Mouse (Mus musculus) neural tube, embryonic 14.5 days (tissue): Measurements from ENCODE around the gene Wdr93. TPM values are rescaled to one million over a fixed set of nuclear protein-coding genes. Genes with fewer than 3 reads are reported as not detected.

Experiments
- ATAC-seq: fragments of 200-750 bp; cut with Nextera tagmentation; 2 replicates; pipeline ENCODE4 v1.8.0; 2017; ENCODE audit warnings: low read depth, mild to moderate bottlenecking, moderate TSS enrichment, moderate library complexity
- H3K27ac ChIP-seq: fragments of 300-500 bp; sonication (generic); 2 replicates; pipeline ENCODE4 v1.5.1; 2014; ENCODE audit warnings: low read depth, mild to moderate bottlenecking, control low read depth, low read length, moderate library complexity, mixed read lengths
- H3K27me3 ChIP-seq: fragments of 300-500 bp; sonication (generic); 2 replicates; pipeline ENCODE4 v1.6.1; 2014; ENCODE audit warnings: low read length; ENCODE audit not compliant: control insufficient read depth, insufficient read depth
- H3K36me3 ChIP-seq: fragments of 300-500 bp; sonication (generic); 2 replicates; pipeline ENCODE4 v1.6.1; 2014; ENCODE audit warnings: low read length, mixed read lengths; ENCODE audit not compliant: control insufficient read depth, insufficient read depth
- H3K4me1 ChIP-seq: fragments of 300-500 bp; sonication (generic); 2 replicates; pipeline ENCODE4 v1.6.1; 2014; ENCODE audit warnings: low read length; ENCODE audit not compliant: control insufficient read depth, insufficient read depth
- H3K4me2 ChIP-seq: fragments of 300-500 bp; sonication (generic); 2 replicates; pipeline ENCODE4 v1.6.1; 2014; ENCODE audit warnings: mild to moderate bottlenecking, low read depth, low read length, control low read depth
- H3K4me3 ChIP-seq: fragments of 300-500 bp; sonication (generic); 2 replicates; pipeline ENCODE4 v1.5.1; 2014; ENCODE audit warnings: low read depth, low read length, control low read depth, mixed read lengths
- H3K9ac ChIP-seq: fragments of 300-500 bp; sonication (generic); replicated peaks from 2 replicates; pipeline ENCODE4 v1.6.1; 2014; ENCODE audit warnings: low read depth, mild to moderate bottlenecking, control low read depth, low read length, mixed read lengths
- H3K9me3 ChIP-seq: fragments of 300-500 bp; sonication (generic); 2 replicates; pipeline ENCODE4 v1.6.1; 2016; ENCODE audit warnings: low read length; ENCODE audit not compliant: control insufficient read depth
- WGBS: fragments of 180-500 bp; shearing (Covaris S2); extraction: QIAGEN DNeasy Blood & Tissue Kit; methylation state at CpG from one replicate; pipeline ENCODE4 v1.1.7; 2014; 5-methylcytosine and 5-hydroxymethylcytosine counted together
- polyA plus RNA-seq: library from polyadenylated mRNA; unstranded; fragments of >200 nt; fragmentation: Nextera tagmentation; extraction: Ambion mirVana; gene quantifications from 2 replicates; pipeline ENCODE4 v1.2.1, GENCODE M21; 2014

Wdr93 gene
- polyA plus RNA-seq, 1 experiment from 2014 or later = 0.08 TPM

- no peak for ATAC-seq
Measured at GRCm38 (mm10) chr7:79727091-79727490, 15.9 kb upstream of the Wdr93 start.

GRCm38 (mm10) chr7:79728219-79728618 lies 14.7 kb upstream of the Wdr93 start:
- Histone ChIP-seq H3K27ac (no peak overlapping the region), H3K4me1 (no peaks in the 10 kb centered on the region), H3K4me2 (no peak overlapping the region), H3K9me3 (no peaks in the 10 kb centered on the region), H3K9ac (no peak overlapping the region), H3K4me3 (no peak overlapping the region), H3K27me3 (no peaks in the 10 kb centered on the region), H3K36me3 (no peaks in the 10 kb centered on the region)
- WGBS = 29% methylated on average over 6 of the region's 6 CpGs
- ATAC-seq = no peak

More at GRCm38 (mm10) chr7:79727091-79727490, 15.9 kb upstream of the Wdr93 start:
- Histone ChIP-seq H3K27ac (no peak overlapping the region), H3K9ac (no peak overlapping the region), H3K4me2 (no peak overlapping the region), H3K4me1 (no peaks in the 10 kb centered on the region), H3K27me3 (0 out of 2 replicates have a peak, but pooled peaks cover 3% of the 10 kb centered on the region), H3K4me3 (no peak overlapping the region), H3K36me3 (no peaks in the 10 kb centered on the region), H3K9me3 (no peaks in the 10 kb centered on the region)
- 22% methylated on average over 2 of the region's 2 CpGs for WGBS

DNA sequence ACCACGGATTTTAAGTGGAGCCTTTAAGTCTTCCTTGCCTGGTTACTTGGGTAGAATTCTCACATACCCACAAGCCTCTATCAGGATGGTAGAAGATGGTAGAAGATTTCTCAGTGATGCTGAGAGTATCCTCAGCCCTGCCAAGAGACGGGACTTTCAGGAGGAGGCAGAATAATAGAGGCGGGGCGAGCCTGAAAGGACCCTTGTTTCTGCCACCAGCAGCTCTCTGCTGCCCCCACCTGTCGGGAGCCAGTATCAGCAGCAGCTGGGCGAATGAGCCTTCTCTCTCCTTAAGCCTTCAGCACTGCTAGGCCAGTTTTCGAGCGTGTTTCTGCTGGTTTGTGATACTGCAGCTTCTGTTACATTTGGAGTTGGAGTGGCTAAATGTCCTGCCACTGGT lies 13.8 kb upstream of the Wdr93 start:
- Histone ChIP-seq H3K4me2 (no peak overlapping the region), H3K9me3 (no peaks in the 10 kb centered on the region), H3K4me1 (no peaks in the 10 kb centered on the region), H3K4me3 (no peak overlapping the region), H3K36me3 (no peaks in the 10 kb centered on the region), H3K27me3 (no peaks in the 10 kb centered on the region), H3K9ac (no peak overlapping the region), H3K27ac (no peak overlapping the region)
- ATAC-seq = 0 out of 2 replicates have a peak, but pooled peaks have one; percentile 22
- 11% methylated on average over 8 of the region's 8 CpGs for WGBS

GRCm38 (mm10) chr7:79729743-79730370 lies 13.1 kb upstream of the Wdr93 start:
- no peaks in the 10 kb centered on the region for H3K9me3 ChIP-seq
- no peak overlapping the region for H3K4me3 ChIP-seq
- no peak for ATAC-seq

DNA sequence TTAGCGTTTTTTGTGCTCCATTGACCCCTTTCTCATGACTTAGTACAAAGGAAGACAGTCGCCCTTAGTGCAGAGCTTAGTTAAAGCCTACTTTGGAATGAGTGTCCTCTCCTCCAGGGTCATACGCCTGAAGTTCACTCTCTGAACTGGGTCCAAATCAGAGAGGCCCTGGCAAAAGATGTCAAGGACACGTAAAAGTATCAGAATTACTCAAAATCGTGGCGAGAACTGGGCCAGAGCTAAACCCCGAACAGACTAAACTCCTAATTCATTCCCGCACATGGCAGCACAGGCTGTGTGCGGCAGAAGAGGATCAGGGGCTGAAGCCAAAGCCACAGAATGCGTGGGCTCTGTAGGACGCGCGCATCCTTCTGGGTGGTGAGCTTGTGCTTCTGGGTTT lies 11.5 kb upstream of the Wdr93 start:
- Histone ChIP-seq H3K36me3 (no peaks in the 10 kb centered on the region), H3K27me3 (no peaks in the 10 kb centered on the region), H3K4me2 (no peak overlapping the region), H3K9ac (no peak overlapping the region), H3K4me3 (no peak overlapping the region), H3K9me3 (no peaks in the 10 kb centered on the region), H3K4me1 (no peaks in the 10 kb centered on the region), H3K27ac (no peak overlapping the region)
- WGBS = 81% methylated on average over 13 of the region's 13 CpGs
- no peak for ATAC-seq

More at GRCm38 (mm10) chr7:79729743-79730370, 13.1 kb upstream of the Wdr93 start:
- no peak overlapping the region for H3K4me2 ChIP-seq
- H3K9ac ChIP-seq = no peak overlapping the region
- no peak overlapping the region for H3K27ac ChIP-seq
- no peaks in the 10 kb centered on the region for H3K36me3 ChIP-seq
- no peaks in the 10 kb centered on the region for H3K27me3 ChIP-seq
- 73% methylated on average over 11 of the region's 11 CpGs for WGBS
- H3K4me1 ChIP-seq = no peaks in the 10 kb centered on the region

GRCm38 (mm10) chr7:79732622-79733021 lies 10.3 kb upstream of the Wdr93 start, which contains the start of gene Plin1:
Gene Plin1, minus strand, starts transcription at chr7:79732903.
- no peaks in the 10 kb centered on the region for H3K9me3 ChIP-seq
- no peak within 1 kb of the TSS for H3K4me3 ChIP-seq
- no peaks in the 10 kb centered on the region for H3K36me3 ChIP-seq
- no peak within 1 kb of the TSS for H3K9ac ChIP-seq
- H3K27ac ChIP-seq = no peak within 1 kb of the TSS
- H3K27me3 ChIP-seq = no peaks in the 10 kb centered on the region
- no peaks in the 10 kb centered on the region for H3K4me1 ChIP-seq
- H3K4me2 ChIP-seq = no peak within 1 kb of the TSS
- 59% methylated on average over 4 of the region's 4 CpGs for WGBS
- no peak for ATAC-seq

GRCm38 (mm10) chr7:79734563-79734962 lies 8.4 kb upstream of the Wdr93 start:
- ATAC-seq = no peak
- WGBS = 84% methylated on average over 8 of the region's 8 CpGs
- Histone ChIP-seq H3K9ac (no peak overlapping the region), H3K9me3 (no peaks in the 10 kb centered on the region), H3K4me3 (no peak overlapping the region), H3K4me2 (no peak overlapping the region), H3K27me3 (no peaks in the 10 kb centered on the region), H3K27ac (no peak overlapping the region), H3K4me1 (no peaks in the 10 kb centered on the region), H3K36me3 (no peaks in the 10 kb centered on the region)

GRCm38 (mm10) chr7:79736511-79736910 lies 6.5 kb upstream of the Wdr93 start:
- Histone ChIP-seq H3K4me2 (no peak overlapping the region), H3K36me3 (no peaks in the 10 kb centered on the region), H3K27ac (no peak overlapping the region), H3K9me3 (no peaks in the 10 kb centered on the region), H3K4me1 (no peaks in the 10 kb centered on the region), H3K4me3 (no peak overlapping the region), H3K27me3 (no peaks in the 10 kb centered on the region), H3K9ac (no peak overlapping the region)
- 94% methylated on average over 14 of the region's 14 CpGs for WGBS
- ATAC-seq = no peak

DNA sequence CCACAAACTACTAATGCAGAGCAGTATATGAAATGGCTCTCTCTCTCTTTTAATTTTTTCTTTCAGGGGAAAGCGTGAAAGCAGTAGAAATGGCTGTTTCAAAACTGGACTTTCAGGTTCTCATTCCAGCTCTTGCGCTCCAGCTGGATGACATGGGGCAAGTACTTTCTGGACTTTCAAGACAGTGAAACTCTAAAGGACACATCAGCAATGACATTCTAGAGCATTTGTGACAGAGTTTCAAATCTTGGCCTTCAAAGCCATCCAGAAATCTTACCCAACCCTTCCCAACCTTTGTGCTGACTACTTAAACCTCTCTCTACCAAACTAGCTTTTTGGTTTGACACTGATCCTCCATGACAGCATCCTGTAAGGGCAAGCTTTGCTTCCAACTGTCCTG lies 4.0 kb upstream of the Wdr93 start:
- H3K4me2 ChIP-seq = no peak overlapping the region
- no peak for ATAC-seq
- no peak overlapping the region for H3K9ac ChIP-seq
- H3K4me3 ChIP-seq = no peak overlapping the region
- 97% methylated on average over 2 of the region's 2 CpGs for WGBS
- no peaks in the 10 kb centered on the region for H3K27me3 ChIP-seq
- H3K27ac ChIP-seq = no peak overlapping the region
- peaks cover 6% of the 10 kb centered on the region; the same call in 1 of the 2 replicates for H3K4me1 ChIP-seq
- no peaks in the 10 kb centered on the region for H3K36me3 ChIP-seq
- H3K9me3 ChIP-seq = no peaks in the 10 kb centered on the region
